Mouse (Mus musculus): ENCODE results near the gene Atg16l1. TPM values are rescaled to one million over a fixed set of nuclear protein-coding genes. Genes with fewer than 3 reads are reported as not detected.

Atg16l1 gene
- polyA plus RNA-seq, 1 experiment from 2014 or later = 14.0 TPM

DNA sequence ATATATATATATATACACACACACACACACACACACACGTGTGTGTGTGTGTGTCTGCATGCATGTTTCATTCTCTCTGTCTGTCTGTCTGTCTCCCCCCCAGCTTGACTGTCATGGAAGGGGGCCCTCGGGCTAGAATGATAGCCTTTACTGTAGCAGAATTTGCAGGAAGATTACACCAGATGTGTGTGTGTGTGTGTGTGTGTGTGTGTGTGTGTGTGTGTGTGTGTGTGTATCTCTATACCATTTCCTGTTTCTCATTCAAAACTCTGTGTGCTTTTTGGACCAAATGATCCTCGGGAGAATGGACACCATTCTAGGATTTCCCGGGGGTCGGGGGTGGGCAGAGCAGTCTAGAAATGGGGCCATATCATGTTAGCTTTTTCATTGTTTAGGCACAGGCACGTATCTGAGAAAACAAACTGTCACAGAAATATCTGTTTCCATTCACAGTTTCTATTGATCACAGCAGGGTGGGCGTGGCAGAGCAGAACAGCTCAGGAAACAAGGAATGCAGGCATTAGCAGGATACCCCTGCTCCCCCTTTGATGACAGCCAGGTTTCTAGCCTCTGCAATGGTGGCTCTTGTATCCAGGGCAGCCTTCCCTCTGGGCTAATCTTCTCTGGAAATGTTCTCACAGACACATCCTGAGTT is 73.4 kb downstream of the Atg16l1 start:
- Histone ChIP-seq H3K27ac (ENCODE audit: low read length) (peak overlapping the region; percentile 31; the same call in 1 of the 2 replicates), H3K4me2 (ENCODE audit: low read depth, low read length) (no peak overlapping the region)

DNA sequence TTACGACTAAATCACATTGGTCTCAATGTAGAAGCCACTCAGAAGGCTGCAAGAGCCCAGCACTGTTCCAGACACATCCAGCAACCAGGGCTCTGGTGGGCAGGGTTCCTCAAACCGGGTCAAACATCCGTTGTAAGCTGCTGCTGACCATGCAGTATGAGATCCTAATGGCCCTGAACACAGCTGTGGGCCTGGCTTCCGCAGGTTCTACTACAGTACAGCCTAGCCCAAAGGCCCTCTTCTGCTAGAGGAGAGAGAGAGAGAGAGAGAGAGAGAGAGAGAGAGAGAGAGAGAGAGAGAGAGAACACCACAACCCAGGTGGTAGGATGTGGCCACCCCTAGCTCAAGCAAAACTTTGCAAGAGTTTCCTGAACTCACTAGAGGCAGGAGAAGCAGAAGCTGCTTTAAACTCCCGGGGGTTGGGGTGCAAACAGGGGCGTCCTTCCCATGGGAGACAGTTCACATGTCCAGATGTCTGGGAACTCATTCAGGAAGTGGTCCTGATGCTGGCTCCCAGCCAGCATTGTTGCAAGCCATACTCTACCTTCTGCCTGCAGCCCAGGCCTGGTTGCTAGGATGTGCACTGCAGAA is 74.0 kb downstream of the Atg16l1 start:
- Histone ChIP-seq H3K9ac (ENCODE audit: low read depth, low read length) (no peak overlapping the region), H3K36me3 (ENCODE audit: control insufficient read depth, insufficient read depth) (no peaks in the 10 kb centered on the region), H3K4me3 (ENCODE audit: low read depth, low read length) (no peak overlapping the region), H3K27me3 (ENCODE audit: control insufficient read depth, insufficient read depth, low read depth, low read length) (no peaks in the 10 kb centered on the region), H3K4me2 (ENCODE audit: low read depth, low read length) (no peak overlapping the region), H3K4me1 (ENCODE audit: control insufficient read depth, low read depth, low read length) (peaks cover 4% of the 10 kb centered on the region), H3K9me3 (replicated peaks; ENCODE audit: control insufficient read depth, low read length) (no peaks in the 10 kb centered on the region), H3K27ac (ENCODE audit: low read length) (peak overlapping the region; percentile 31; the same call in 1 of the 2 replicates)
- peak; percentile 35 for ATAC-seq (ENCODE audit: low read depth)
- WGBS (ENCODE audit: insufficient replicate concordance) = 27% methylated on average over 6 of the region's 6 CpGs

More for the DNA sequence above, 73.4 kb downstream of the Atg16l1 start:
- H3K9me3 ChIP-seq (replicated peaks; ENCODE audit: control insufficient read depth, low read length) = no peaks in the 10 kb centered on the region
- ATAC-seq (ENCODE audit: low read depth) = no peak
- WGBS (ENCODE audit: insufficient replicate concordance) = 25% methylated on average over 7 of the region's 7 CpGs
- H3K4me1 ChIP-seq (ENCODE audit: control insufficient read depth, low read depth, low read length) = peaks cover 4% of the 10 kb centered on the region
- H3K27me3 ChIP-seq (ENCODE audit: control insufficient read depth, insufficient read depth, low read depth, low read length) = no peaks in the 10 kb centered on the region
- no peak overlapping the region for H3K4me3 ChIP-seq (ENCODE audit: low read depth, low read length)
- H3K9ac ChIP-seq (ENCODE audit: low read depth, low read length) = no peak overlapping the region
- H3K36me3 ChIP-seq (ENCODE audit: control insufficient read depth, insufficient read depth) = no peaks in the 10 kb centered on the region

DNA sequence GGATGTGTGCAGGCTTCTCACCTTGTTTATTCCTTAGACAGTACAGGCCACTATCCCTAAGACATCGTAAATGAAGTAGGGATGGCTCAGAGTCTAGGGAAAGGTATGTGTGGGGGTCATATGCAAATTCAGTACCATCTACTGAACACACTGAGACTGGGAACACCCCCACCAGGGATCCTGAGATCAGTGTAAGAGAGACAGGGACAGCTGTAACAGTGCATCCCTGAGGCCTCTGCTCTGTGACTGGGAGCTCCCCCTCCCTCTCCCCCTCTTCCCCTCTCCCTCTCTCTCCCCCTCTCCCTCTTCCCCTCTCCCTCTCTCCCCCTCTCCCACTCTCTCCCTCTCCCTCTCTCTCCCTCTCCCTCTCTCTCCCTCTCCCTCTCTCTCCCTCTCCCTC is 80.8 kb downstream of the Atg16l1 start:
- H3K4me1 ChIP-seq (ENCODE audit: control insufficient read depth, low read depth, low read length) = no peaks in the 10 kb centered on the region
- H3K9ac ChIP-seq (ENCODE audit: low read depth, low read length) = no peak overlapping the region
- no peak overlapping the region for H3K27ac ChIP-seq (ENCODE audit: low read length)
- 54% methylated on average over 1 of the region's 1 CpGs for WGBS (ENCODE audit: insufficient replicate concordance)
- no peak overlapping the region for H3K4me3 ChIP-seq (ENCODE audit: low read depth, low read length)
- no peak for ATAC-seq (ENCODE audit: low read depth)
- H3K27me3 ChIP-seq (ENCODE audit: control insufficient read depth, insufficient read depth, low read depth, low read length) = no peaks in the 10 kb centered on the region
- H3K36me3 ChIP-seq (ENCODE audit: control insufficient read depth, insufficient read depth) = no peaks in the 10 kb centered on the region
- no peak overlapping the region for H3K4me2 ChIP-seq (ENCODE audit: low read depth, low read length)
- H3K9me3 ChIP-seq (replicated peaks; ENCODE audit: control insufficient read depth, low read length) = no peaks in the 10 kb centered on the region

DNA sequence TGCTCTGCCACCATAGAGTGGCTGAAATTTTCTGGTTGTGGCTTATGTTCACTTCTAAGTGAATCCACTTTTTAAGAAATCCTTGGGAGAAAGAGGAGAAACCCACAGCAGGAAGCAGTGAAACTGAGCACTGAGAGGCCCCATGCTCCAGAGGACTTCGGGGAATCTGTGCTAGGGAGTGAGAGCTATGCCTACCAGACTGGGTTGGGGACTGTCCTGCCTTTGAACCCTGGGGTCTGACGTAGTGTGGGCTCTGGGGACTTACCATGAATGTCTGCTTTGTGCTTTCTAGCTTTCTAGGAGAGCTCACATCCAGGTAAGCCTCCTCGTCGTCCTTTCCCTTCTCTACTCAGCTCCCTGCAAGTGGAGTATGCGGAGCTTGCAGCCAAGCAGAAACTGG is 81.3 kb downstream of the Atg16l1 start:
- H3K4me2 ChIP-seq (ENCODE audit: low read depth, low read length) = no peak overlapping the region
- H3K4me1 ChIP-seq (ENCODE audit: control insufficient read depth, low read depth, low read length) = no peaks in the 10 kb centered on the region
- H3K9me3 ChIP-seq (replicated peaks; ENCODE audit: control insufficient read depth, low read length) = no peaks in the 10 kb centered on the region
- H3K36me3 ChIP-seq (ENCODE audit: control insufficient read depth, insufficient read depth) = no peaks in the 10 kb centered on the region
- H3K9ac ChIP-seq (ENCODE audit: low read depth, low read length) = no peak overlapping the region
- H3K27me3 ChIP-seq (ENCODE audit: control insufficient read depth, insufficient read depth, low read depth, low read length) = no peaks in the 10 kb centered on the region
- no peak overlapping the region for H3K4me3 ChIP-seq (ENCODE audit: low read depth, low read length)
- H3K27ac ChIP-seq (ENCODE audit: low read length) = no peak overlapping the region
- WGBS (ENCODE audit: insufficient replicate concordance) = 49% methylated on average over 5 of the region's 5 CpGs
- no peak for ATAC-seq (ENCODE audit: low read depth)

DNA sequence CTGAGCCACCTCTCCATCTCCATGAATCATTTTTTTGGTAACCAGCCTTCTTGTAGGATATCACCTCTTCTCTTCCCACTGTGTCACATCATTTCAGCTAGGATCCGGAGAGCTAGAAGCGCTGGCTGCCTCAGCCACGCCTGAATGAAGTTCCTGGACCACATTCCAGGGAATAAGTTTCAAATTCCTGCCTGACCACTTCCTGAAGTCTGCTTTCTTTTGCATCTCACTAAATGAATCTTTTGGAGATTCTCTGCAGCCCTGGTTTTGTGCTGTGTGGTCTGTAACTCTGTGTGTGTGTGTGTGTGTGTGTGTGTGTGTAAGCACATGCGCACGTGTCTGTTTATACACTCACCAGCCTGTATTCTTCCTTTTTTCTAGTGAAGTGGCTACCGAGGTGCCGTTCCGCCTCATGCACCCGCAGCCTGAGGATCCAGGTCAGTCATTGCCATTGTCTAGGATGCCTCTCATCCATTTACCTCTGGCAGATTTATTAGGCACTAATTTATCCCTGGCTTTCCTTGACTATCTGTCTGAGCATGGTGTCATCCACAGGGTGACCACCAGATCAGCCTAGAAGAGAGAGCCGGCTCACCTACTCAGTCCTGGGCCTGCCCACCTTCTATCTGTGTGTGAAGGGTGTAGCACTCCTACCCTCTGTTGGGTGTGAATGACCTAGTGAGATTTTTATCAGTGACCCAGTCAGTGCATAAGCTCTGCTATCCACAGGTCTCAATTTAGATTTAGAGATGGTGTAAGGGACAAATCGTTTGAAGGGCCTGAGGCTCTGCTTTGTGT is 84.9 kb downstream of the Atg16l1 start:
- WGBS (ENCODE audit: insufficient replicate concordance) = 53% methylated on average over 11 of the region's 11 CpGs
- Histone ChIP-seq H3K27me3 (ENCODE audit: control insufficient read depth, insufficient read depth, low read depth, low read length) (no peaks in the 10 kb centered on the region), H3K9ac (ENCODE audit: low read depth, low read length) (no peak overlapping the region), H3K36me3 (ENCODE audit: control insufficient read depth, insufficient read depth) (no peaks in the 10 kb centered on the region), H3K4me3 (ENCODE audit: low read depth, low read length) (no peak overlapping the region), H3K9me3 (replicated peaks; ENCODE audit: control insufficient read depth, low read length) (no peaks in the 10 kb centered on the region), H3K4me2 (ENCODE audit: low read depth, low read length) (no peak overlapping the region), H3K27ac (ENCODE audit: low read length) (no peak overlapping the region), H3K4me1 (ENCODE audit: control insufficient read depth, low read depth, low read length) (no peaks in the 10 kb centered on the region)
- no peak for ATAC-seq (ENCODE audit: low read depth)

Other genes starting within 250 kb of the Atg16l1 start
- gene Neu2, start 246.0 kb upstream of the Atg16l1 start, polyA plus RNA-seq (2015; fragmentation: Nextera tagmentation; extraction: Ambion mirVana) = 0.65 and 0.69 TPM in 2 replicates
- gene Ngef, start 182.0 kb upstream of the Atg16l1 start, polyA plus RNA-seq (2015; fragmentation: Nextera tagmentation; extraction: Ambion mirVana) = 8.6 and 10.3 TPM in 2 replicates
- gene Inpp5d, start 135.6 kb upstream of the Atg16l1 start, polyA plus RNA-seq (2015; fragmentation: Nextera tagmentation; extraction: Ambion mirVana) = 12.6 and 14.2 TPM in 2 replicates
- 0.46 and 0.50 TPM in 2 replicates for gene Sag, start 47.8 kb downstream of the Atg16l1 start, polyA plus RNA-seq (2015; fragmentation: Nextera tagmentation; extraction: Ambion mirVana)
- 9.8 and 11.9 TPM in 2 replicates for gene Dgkd, start 97.4 kb downstream of the Atg16l1 start, polyA plus RNA-seq (2015; fragmentation: Nextera tagmentation; extraction: Ambion mirVana)